1 mouse cellular context compared by ENCODE assay signal in the genomic region with DNA sequence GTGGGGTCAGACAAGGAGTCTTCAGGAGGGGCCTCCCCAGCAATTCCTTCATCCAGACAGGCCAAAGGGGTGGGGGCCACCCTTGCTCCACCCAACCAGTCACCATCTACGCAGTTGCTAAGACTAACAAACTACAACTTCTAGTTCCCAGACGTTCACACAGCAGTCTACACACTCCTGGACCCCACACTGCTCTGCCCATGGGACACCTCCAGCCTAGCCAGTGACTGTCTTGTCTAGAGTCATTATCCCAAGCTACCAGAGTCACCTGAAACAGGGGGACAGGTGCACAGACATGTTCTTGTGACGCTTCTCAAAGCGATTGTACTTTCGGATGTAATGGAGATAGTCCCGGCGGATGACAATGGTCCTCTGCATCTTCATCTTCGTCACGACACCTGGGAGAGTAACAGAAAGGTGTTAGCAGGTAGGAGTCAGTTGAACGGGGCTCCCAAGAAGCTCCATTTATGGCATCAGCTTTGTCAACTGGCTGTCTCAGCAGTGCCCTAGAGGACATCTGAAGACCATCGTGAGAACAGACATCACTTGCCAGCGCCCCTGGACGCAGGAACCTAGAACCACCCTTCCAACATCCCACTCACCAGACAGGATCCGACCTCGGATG.
TF ChIP-seq lines count a peak whose summit lies in the region.

No protein-coding gene starts in this region.

TF ChIP-seq in MEL, 35 proteins besides CTCF, POLR2A, EP300 and RAD21 (continued from another document):
- TF ChIP-seq TCF12 (IDR thresholded peaks at IDR 0.05; ENCODE audit: low read depth, low read length) = no peak
- TF ChIP-seq MYB (IDR thresholded peaks at IDR 0.05; ENCODE audit: low read depth, low read length) = no peak
- TF ChIP-seq GABPA (IDR thresholded peaks at IDR 0.05; ENCODE audit: low read depth, low read length) = no peak
- no peak for TF ChIP-seq RCOR1 (IDR thresholded peaks at IDR 0.05; ENCODE audit: low read depth, low read length)
- no peak for TF ChIP-seq ZMIZ1 (IDR thresholded peaks at IDR 0.05; ENCODE audit: low read depth, low read length)
- TF ChIP-seq MAX (IDR thresholded peaks at IDR 0.05; ENCODE audit: low read length) = no peak
- no peak for TF ChIP-seq POLR2AphosphoS2 (IDR thresholded peaks at IDR 0.05; ENCODE audit: low read length)
